Mouse (Mus musculus) megakaryocyte, embryonic 14.5 days (primary cell): Measurements from ENCODE around the gene Dclk1. TPM values are rescaled to one million over a fixed set of nuclear protein-coding genes. Genes with fewer than 3 reads are reported as not detected.

Experiments
- H3K27me3 ChIP-seq: replicated peaks from 2 replicates; pipeline ENCODE3; 2012; ENCODE audit warnings: inconsistent platforms
- H3K36me3 ChIP-seq: replicated peaks from 2 replicates; pipeline ENCODE3; 2012; ENCODE audit warnings: low read length, inconsistent platforms, mixed read lengths
- H3K4me1 ChIP-seq: 2 replicates; pipeline ENCODE4 v1.6.1; 2012; ENCODE audit warnings: inconsistent platforms
- H3K4me3 ChIP-seq: replicated peaks from 2 replicates; pipeline ENCODE3; 2012; ENCODE audit warnings: moderate library complexity, mild to moderate bottlenecking, inconsistent platforms
- H3K9me3 ChIP-seq: 2 replicates; pipeline ENCODE4 v1.6.1; 2012; ENCODE audit warnings: inconsistent platforms
- FLI1 ChIP-seq: IDR thresholded peaks from 2 replicates; pipeline ENCODE4 v1.6.1; 2012; ENCODE audit warnings: low read length, inconsistent platforms, mixed read lengths
- GATA1 ChIP-seq: IDR thresholded peaks from 3 replicates; pipeline ENCODE4 v1.6.1; 2012; ENCODE audit warnings: mixed read lengths, low read length, inconsistent platforms, borderline replicate concordance
- polyA plus RNA-seq: library from polyadenylated mRNA; stranded (reverse); fragments of >175 nt; gene quantifications from 2 replicates; pipeline ENCODE4 v1.2.3, GENCODE M21; 2012; ENCODE audit warnings: low replicate concordance; ENCODE audit not compliant: insufficient read depth

Dclk1 gene
- polyA plus RNA-seq, 1 experiment: not detected

DNA sequence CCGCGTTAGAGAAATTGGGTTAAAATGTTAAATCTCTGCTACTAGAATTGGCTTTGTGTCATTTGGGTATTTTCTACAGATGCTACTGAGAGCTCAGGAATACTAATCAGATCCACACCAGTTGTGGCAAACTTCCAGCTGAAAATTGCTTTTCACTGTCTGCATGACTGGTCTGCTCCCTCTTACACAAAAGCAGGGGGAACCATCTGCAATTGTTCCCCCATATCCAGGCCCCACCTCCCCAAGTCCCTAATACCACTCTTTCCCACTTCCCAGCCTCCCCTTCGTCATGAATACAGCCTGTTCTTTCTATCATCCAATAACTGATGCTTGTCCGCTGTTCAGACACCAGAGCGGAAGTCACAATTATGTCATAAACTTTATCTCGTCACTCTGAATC is 27.8 kb upstream of the Dclk1 start:
- peaks cover 11% of the 10 kb centered on the region for H3K9me3 ChIP-seq
- H3K4me1 ChIP-seq: no peaks in the 10 kb centered on the region
- no peaks in the 10 kb centered on the region for H3K27me3 ChIP-seq
- TF ChIP-seq FLI1 (no peak), GATA1 (no peak)
- H3K36me3 ChIP-seq: no peaks in the 10 kb centered on the region
- H3K4me3 ChIP-seq: no peak overlapping the region

GRCm38 (mm10) chr3:55222502-55222901 is 19.7 kb upstream of the Dclk1 start:
- Histone ChIP-seq H3K4me1 (no peaks in the 10 kb centered on the region), H3K9me3 (peaks cover 35% of the 10 kb centered on the region), H3K27me3 (no peaks in the 10 kb centered on the region), H3K4me3 (no peak overlapping the region), H3K36me3 (no peaks in the 10 kb centered on the region)
- no peak for TF ChIP-seq GATA1
- no peak for TF ChIP-seq FLI1

- TF ChIP-seq GATA1: no peak
- no peak for TF ChIP-seq FLI1
- H3K27me3 ChIP-seq: no peaks in the 10 kb centered on the region
- no peak overlapping the region for H3K4me3 ChIP-seq
- H3K9me3 ChIP-seq: peaks cover 35% of the 10 kb centered on the region
- no peaks in the 10 kb centered on the region for H3K36me3 ChIP-seq
- no peaks in the 10 kb centered on the region for H3K4me1 ChIP-seq
Measured at GRCm38 (mm10) chr3:55223862-55224261, 18.3 kb upstream of the Dclk1 start.

DNA sequence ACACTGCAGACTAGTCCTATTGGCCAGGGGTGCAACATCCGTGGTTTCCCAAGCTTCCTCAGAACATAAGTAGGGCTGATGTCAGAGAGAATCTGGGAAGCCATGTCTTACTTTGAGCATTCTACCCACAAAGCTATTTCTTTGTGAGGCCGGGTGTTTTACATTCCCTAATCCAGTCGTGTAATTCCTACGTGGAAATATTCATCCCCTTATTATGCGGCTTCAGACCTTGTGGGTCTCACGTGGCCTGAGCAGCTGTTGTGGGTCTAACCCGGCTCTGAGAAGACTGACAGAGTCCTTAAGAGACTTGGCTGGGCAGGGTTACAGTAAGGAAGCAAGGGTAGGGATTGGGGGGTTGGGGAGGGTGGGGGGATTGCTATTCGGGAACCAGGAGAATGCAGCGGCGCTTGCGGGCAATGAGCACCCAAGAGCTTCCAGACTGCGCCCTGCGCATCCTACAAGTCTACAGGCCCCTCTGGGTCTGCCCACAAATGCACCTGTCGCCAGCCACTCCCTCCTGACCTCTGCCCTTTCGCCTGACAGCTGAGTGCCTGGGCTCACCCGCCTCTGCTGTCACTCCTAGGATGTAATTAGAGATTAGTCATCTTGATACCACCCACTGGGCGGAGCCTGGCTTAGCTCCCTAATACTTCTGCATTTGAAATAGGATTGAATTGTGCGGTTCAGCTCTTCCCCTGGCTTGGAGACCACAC is 15.5 kb upstream of the Dclk1 start:
- Histone ChIP-seq H3K27me3 (no peaks in the 10 kb centered on the region), H3K4me3 (no peak overlapping the region), H3K4me1 (no peaks in the 10 kb centered on the region), H3K9me3 (peaks cover 33% of the 10 kb centered on the region), H3K36me3 (no peaks in the 10 kb centered on the region)
- no peak for TF ChIP-seq GATA1
- TF ChIP-seq FLI1: no peak

DNA sequence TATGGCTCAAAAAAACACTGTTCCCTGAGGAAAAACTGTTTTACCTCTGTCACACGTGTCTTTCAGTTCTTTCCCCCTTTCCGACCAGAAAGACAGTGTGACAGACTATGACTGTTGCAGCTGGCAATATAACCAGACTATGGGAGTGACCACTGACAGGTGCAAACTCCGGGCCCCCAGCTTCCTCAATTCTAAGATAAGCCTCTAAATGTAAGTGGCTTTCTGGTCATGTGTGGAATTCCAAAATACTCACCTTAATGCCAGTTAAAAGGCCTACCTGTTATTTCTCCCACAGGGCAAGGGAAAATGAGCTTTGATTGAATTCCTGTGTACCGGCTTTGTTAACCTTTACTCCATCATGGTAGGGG is 15.0 kb upstream of the Dclk1 start:
- no peaks in the 10 kb centered on the region for H3K27me3 ChIP-seq
- H3K4me1 ChIP-seq: no peaks in the 10 kb centered on the region
- H3K4me3 ChIP-seq: no peak overlapping the region
- no peaks in the 10 kb centered on the region for H3K36me3 ChIP-seq
- TF ChIP-seq FLI1: no peak
- TF ChIP-seq GATA1: no peak
- peaks cover 29% of the 10 kb centered on the region for H3K9me3 ChIP-seq

DNA sequence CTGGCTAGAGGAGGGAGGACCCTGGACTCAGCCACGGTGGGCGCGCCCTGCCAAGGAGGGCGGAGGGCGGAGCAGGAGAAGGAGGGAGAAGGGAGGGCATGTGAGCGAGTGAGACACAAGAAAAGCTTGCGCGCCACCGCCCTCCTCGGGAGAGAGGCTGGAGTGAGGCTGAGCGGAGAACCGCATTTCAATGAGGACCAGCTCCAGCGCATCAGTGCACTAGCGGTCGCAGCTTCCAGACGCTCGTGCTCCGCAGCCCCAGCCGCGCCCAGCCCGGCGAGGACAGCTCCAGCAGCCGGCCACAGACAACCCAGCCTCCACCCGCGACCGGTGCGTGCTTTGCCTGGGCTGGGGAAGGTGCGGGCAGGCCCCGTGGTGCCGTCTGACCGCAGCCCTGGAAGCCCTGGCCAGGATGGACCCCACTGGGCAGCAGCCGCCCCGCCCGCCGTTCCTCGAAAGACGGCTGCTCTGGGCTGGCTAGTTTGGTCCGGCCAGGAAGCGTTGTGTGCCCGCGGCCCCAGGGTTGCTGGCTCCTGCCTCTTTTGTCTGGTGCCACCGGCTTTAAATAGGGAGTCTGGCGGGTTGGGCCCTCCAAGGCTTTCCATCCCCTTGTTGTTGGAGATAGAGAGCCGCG is 375 bp downstream of the Dclk1 start:
- peaks cover 23% of the 10 kb centered on the region; the same call in 1 of the 2 replicates for H3K9me3 ChIP-seq
- H3K4me3 ChIP-seq: no peak overlapping the region
- no peaks in the 10 kb centered on the region for H3K36me3 ChIP-seq
- H3K4me1 ChIP-seq: no peaks in the 10 kb centered on the region; the same call in 1 of the 2 replicates
- peaks cover 19% of the 10 kb centered on the region for H3K27me3 ChIP-seq
- TF ChIP-seq GATA1 (no peak), FLI1 (no peak)

- TF ChIP-seq GATA1 (no peak), FLI1 (no peak)
- Histone ChIP-seq H3K9me3 (peaks cover 23% of the 10 kb centered on the region; the same call in 1 of the 2 replicates), H3K36me3 (no peaks in the 10 kb centered on the region), H3K4me3 (no peak overlapping the region), H3K27me3 (peaks cover 19% of the 10 kb centered on the region), H3K4me1 (no peaks in the 10 kb centered on the region; the same call in 1 of the 2 replicates)
Measured at GRCm38 (mm10) chr3:55243056-55243471, 900 bp downstream of the Dclk1 start.

GRCm38 (mm10) chr3:55244087-55244486 is 1.9 kb downstream of the Dclk1 start:
- no peaks in the 10 kb centered on the region; the same call in 1 of the 2 replicates for H3K4me1 ChIP-seq
- TF ChIP-seq FLI1 (no peak), GATA1 (no peak)
- H3K4me3 ChIP-seq: no peak overlapping the region
- H3K36me3 ChIP-seq: no peaks in the 10 kb centered on the region
- peaks cover 19% of the 10 kb centered on the region for H3K27me3 ChIP-seq
- peaks cover 28% of the 10 kb centered on the region; the same call in 1 of the 2 replicates for H3K9me3 ChIP-seq

DNA sequence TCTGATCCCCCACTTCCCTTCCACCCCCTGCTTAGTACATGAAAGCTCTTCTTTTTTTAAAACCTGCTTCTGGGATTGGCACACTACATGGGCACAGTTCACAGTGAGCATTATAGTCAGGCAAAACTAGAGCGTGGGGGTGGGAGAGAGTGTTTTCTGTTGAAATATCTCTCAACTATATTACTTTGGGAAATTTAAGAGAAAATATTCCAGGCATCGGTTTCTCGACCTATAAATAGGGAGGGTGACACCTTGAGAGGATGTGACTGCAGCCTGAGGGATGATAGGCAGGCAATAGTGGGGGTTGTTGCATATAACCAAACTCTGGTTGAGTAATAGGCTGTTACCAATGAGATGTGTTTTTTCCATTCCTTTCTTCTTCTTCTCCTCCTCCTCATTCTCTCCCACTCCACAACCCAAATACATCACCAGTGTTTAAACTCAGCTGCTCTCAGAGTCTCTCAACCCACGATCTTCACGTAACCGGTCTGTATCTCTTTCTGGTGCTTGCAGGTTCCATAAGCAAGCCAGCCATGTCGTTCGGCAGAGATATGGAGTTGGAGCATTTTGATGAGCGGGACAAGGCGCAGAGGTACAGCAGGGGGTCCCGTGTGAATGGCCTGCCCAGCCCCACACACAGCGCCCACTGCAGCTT is 4.6 kb downstream of the Dclk1 start:
- TF ChIP-seq FLI1: no peak
- no peak for TF ChIP-seq GATA1
- Histone ChIP-seq H3K4me1 (no peaks in the 10 kb centered on the region; the same call in 1 of the 2 replicates), H3K36me3 (no peaks in the 10 kb centered on the region), H3K4me3 (no peak overlapping the region), H3K27me3 (peaks cover 18% of the 10 kb centered on the region), H3K9me3 (peaks cover 24% of the 10 kb centered on the region; the same call in 1 of the 2 replicates)

- Histone ChIP-seq H3K4me1 (no peaks in the 10 kb centered on the region), H3K27me3 (peaks cover 5% of the 10 kb centered on the region), H3K4me3 (no peak overlapping the region), H3K9me3 (peaks cover 16% of the 10 kb centered on the region; the same call in 1 of the 2 replicates), H3K36me3 (no peaks in the 10 kb centered on the region)
- no peak for TF ChIP-seq GATA1
- no peak for TF ChIP-seq FLI1
Measured at GRCm38 (mm10) chr3:55248048-55248447, 5.9 kb downstream of the Dclk1 start.
